Mouse (Mus musculus): Measurements from ENCODE around the gene Tdrd9.
"Not testable (repeated sequence)": the region's sequence is repeated elsewhere in the genome, so short reads cannot be mapped to it uniquely, and the experiment has no call there.

Tdrd9 gene

DNA sequence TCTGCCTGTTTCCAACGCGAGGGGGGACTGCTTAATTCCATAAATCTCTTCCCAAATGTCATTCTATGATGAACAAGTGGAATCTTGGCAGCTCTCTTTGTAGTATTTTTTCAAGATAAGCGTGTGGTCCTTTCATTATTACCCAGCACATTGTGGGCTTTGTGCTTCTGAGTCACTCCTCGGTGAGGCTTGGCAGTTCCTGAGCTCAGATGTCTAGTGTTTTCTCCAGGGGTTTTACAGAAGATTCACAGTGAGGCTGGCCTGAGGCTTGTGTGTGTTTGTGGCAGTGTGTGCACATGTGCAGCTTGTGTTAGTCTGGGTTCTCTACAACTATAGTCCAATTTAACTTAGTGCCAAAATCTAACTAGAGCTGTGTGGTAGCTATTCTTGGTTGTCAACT, 56.0 kb downstream of the Tdrd9 start:
- DNase-seq (ENCODE audit: low spot score), result no peak

DNA sequence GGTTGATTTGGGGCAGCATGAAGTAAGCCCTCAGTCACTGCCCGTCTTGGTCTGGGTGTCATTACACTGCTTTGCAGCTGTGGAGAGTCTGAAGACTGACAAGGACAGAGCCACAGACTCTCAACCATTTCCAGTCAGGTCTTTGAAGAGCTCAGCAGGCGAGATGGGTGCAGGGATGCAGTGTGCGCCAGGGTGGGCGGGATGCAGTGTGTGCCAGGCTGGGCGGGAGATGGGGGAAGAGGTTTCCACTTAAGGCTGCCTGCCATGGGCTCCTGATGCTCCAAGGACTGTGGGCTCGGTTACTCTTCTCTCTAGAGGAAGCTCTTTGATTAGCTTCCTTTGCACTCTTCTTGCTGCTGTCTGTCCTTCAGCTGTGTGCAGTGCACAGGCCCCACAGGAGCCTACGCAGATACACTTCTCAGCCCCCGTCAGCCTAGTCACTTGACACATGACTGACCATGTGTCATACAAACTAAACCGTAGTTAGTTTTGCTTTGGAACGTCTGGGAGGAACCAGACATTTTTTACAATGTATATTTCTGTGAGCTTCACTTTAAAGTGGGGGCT, 62.1 kb downstream of the Tdrd9 start:
- DNase-seq (ENCODE audit: low spot score), result no peak

GRCm38 (mm10) chr12:112035341-112036100, 64.2 kb downstream of the Tdrd9 start:
- not testable (repeated sequence) for DNase-seq (ENCODE audit: low spot score)

DNA sequence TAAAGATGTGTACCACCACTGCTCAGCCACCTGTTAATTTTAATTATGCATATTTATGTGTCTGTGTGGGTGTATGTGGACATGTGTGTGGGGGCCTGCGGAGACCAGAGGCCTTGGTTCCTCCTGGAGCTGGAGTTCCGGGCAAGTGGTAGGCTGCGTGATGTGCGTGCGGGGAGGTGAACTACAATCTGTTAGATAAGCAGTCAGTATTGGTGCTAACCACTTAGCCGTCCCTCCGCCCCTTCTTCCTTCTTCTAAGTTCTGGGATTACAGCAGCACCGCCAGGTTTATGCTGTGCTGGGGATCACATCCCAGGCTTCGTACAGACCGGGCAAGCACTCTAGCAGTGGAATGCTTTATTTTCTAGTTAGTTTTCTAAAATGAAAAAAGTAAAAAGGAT, 67.1 kb downstream of the Tdrd9 start:
- DNase-seq (ENCODE audit: low spot score), result no peak

DNA sequence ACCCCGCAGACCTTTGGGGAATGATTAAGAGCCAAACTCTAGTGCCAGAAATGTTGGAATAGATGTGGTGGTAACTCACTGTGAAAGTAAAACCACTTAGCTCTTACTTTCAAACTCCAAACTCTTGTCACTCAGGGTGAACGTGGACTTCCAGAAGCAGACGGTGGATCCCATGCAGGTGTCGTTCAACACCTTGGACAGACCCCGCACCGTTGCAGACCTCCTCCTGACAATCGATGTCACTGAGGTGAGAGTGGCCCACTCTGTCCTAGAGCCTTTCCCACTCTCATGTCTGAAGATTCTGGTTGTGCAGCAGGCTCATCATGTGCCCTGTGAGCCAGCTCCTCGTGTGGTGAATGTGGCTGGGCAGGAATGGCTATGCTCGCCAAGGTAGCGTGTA, 67.8 kb downstream of the Tdrd9 start:
- DNase-seq (ENCODE audit: low spot score), result no peak

DNA sequence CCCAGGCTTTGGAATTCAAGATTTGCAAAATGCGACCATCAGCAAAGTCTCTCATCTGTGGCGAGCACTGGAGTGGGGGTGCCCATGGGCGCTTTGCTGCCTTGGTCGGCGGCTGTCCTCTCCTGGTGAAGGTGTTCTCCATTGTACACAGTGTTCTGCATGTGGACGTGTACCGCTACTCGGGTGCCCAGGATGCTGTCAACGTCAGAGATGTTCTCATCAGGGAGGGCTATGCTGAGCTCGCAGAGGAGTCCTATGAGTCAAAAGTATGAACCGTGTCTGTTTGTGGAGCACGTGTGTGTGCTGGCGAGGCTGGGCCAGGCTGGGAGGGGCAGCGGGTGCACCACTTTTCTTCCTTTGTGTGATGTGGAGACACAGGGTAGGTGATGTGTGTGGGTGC, 71.3 kb downstream of the Tdrd9 start:
- DNase-seq (ENCODE audit: low spot score), result no peak

- peak; percentile 71 for DNase-seq (ENCODE audit: low spot score)
These were observed 106.3 kb downstream of the Tdrd9 start for GRCm38 (mm10) chr12:112077651-112078050.

- no peak for DNase-seq (ENCODE audit: low spot score)
These were observed 108.6 kb downstream of the Tdrd9 start for GRCm38 (mm10) chr12:112079911-112080310.

- DNase-seq (ENCODE audit: low spot score), result no peak
These were observed 109.6 kb downstream of the Tdrd9 start for GRCm38 (mm10) chr12:112080911-112081310.

GRCm38 (mm10) chr12:112082241-112082640, 110.9 kb downstream of the Tdrd9 start:
- DNase-seq (ENCODE audit: low spot score), result no peak

GRCm38 (mm10) chr12:112086250-112086649, 114.9 kb downstream of the Tdrd9 start:
- no peak for DNase-seq (ENCODE audit: low spot score)

- no peak for DNase-seq (ENCODE audit: low spot score)
These were observed 115.4 kb downstream of the Tdrd9 start for GRCm38 (mm10) chr12:112086726-112087125.

GRCm38 (mm10) chr12:112088609-112089324, 117.4 kb downstream of the Tdrd9 start:
- no peak for DNase-seq (ENCODE audit: low spot score)

DNA sequence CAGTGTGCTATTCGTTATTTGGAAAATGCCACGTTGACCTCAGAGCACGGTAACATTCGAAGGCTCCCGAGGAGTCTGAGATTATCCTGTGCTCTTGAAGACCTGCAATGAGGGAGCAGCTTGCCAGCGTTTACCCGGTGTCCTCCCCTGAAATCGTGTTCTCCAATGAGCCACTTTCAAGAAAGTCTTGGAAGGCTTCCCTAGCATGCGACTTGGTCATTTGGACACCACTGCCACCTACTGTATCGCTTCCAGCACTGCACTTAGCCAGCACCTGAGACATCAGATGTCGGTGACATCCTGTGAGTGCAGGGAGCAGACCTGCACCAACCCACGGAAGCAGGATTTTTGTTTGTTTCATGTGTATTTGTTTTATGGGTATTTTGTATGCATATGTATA, 119.7 kb downstream of the Tdrd9 start:
- DNase-seq (ENCODE audit: low spot score), result peak; percentile 67

DNA sequence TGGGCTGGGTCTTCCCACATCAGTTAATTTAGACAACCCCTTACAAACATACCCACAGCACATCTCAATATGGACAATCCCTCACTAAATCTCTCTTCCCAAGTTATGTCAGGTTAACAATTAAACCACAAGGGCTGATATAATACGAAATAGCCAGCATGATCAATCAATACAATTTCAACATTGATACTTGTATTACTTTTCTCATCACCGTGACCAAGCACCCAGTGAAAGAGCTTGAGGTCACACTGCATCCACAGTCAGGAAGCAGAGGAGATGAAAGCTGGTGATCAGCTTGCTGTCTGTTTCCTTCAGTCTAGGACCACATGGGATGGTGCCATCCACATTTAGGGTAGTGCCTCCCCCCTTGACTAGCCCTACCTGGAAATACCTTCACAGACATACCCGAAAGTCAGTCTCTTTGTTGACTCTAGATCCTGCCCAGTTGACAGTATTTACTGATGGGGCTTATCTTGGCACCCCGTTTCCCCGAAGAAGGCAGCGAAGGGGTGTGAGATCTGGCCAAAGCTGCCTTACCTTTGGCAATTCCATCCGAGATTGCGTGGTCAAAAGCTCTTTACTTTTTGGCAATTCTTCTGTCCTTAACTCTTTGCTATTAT, 123.0 kb downstream of the Tdrd9 start:
- DNase-seq (ENCODE audit: low spot score), result no peak

DNA sequence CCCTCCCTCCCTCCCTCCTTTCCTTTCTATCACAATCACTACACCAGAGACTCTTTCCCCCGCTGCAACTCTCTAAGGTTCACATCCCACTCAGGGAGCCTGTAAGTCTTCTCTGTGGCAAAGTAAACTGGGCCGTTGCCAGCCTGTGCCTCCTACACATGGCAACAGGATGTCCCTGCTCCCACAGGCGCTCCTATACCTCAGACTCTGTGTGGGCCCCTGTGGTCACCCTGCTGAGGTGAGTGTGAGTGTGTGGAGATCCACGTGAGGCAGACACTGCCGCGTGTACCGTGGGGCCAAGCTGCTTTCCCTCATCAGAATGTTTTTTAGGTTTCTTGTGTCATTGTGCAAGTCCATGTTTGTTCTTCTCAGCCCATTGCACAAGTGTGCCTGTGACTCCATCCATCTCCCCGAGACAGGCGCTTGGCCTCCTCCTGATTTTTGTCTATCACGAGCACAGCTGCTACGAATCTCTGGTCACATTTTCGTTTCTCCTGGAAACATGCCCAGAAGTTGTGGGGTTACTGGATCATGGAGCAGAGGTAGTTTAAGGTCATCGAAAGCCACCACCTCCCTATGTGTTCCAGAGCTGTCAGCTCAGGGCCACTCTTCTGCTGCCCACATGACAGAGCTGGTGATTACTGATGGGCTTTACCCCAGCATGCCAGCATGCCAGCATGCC, 124.8 kb downstream of the Tdrd9 start:
- DNase-seq (ENCODE audit: low spot score), result peak; percentile 76

DNA sequence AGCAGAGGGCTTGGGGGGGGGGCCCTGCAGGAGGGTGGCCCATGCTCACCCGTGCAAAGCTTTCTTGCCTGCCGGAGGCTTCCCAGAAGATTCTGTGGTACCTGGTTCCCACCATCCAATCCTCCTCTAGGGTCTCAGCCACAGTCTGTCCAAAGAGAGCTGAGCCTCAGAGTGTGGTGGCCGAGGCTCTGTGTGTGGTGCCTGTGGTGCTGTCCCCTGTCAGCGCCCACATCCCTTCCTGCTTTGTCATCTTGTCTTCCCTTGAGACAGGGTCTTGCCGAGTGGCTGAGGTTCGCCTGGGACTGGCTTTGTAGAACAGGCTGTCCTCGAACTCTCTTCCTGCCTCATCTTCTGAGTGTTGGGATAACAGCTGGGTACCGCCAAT, 125.4 kb downstream of the Tdrd9 start:
- DNase-seq (ENCODE audit: low spot score), result no peak

- no peak for DNase-seq (ENCODE audit: low spot score)
These were observed 128.7 kb downstream of the Tdrd9 start for GRCm38 (mm10) chr12:112100106-112100505.

DNA sequence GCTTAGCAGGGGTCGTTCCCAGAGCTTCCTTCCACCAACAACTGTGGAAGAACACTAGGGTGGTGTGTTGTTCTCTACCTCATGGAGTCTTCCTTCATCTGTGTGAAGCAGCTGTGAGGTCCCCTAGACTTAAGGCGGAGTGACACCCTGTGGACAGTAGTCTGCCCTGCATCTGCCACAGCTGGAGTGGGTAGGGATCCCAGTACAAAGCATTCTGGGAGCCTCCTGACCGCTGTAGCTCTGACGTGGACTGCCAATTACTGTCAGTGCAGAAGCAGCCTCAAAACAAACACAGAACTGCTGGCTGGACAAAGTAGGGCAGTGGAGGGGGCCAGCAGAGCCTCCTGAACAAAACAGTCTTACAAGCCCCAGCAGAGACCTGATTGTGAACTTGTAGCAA, 129.7 kb downstream of the Tdrd9 start:
- DNase-seq (ENCODE audit: low spot score), result no peak

DNA sequence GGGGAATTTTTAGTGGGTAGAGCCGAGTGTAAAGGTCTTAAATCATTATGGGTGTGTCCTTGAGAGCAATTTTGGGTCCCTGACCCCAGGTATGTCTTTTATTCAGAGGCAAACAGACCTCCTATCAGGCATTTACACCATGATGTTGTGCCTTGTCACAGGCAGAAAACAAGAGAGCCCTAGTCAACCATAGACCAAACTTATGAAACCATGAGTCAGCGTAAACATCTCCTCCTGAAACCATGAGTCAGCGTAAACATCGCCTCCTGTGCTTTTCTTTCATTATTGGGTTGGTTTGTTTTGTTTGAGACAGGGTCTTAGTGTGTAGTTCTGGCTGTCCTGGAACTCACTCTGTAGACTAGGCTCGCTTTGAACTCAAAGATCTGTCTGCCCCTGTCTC, 131.8 kb downstream of the Tdrd9 start:
- no peak for DNase-seq (ENCODE audit: low spot score)

GRCm38 (mm10) chr12:112104890-112105289, 133.5 kb downstream of the Tdrd9 start:
- DNase-seq (ENCODE audit: low spot score), result no peak

DNA sequence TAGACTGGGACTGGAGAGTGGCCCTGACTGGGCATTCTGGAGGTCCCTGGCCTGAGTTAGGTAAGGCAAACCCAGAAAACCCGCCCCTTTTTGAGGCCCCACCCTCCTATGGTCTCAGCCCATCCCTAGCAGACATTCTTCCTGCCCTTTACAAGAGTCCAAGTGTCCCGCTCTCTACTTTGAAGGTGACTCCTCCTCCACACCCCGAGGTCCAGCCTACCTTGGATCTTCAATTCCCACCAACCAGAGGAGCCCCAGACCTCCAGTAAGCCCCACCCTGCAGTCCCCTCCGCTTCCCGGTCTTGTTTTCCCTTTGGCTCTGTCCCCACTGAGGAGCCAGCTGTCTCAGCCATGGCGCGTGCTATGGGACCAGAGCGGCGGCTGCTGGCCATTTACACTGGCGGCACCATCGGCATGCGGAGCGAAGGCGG, 135.2 kb downstream of the Tdrd9 start, which contains the start of gene Aspg:
Gene Aspg (plus strand): TSS at position 139 of the 431 bp plus-strand sequence.
- no peak for DNase-seq (ENCODE audit: low spot score)
